Mouse (Mus musculus) adrenal gland, adult 18-20 months (tissue): ENCODE measurements around the gene Prl7c1. TPM values are rescaled to one million over a fixed set of nuclear protein-coding genes. Genes with fewer than 3 reads are reported as not detected.
"Not testable (repeated sequence)": the region's sequence is repeated elsewhere in the genome, so short reads cannot be mapped to it uniquely, and the experiment has no call there.

Source experiments
- DNase-seq, 2 experiments: peaks; one replicate each; pipeline ENCODE4 v3.0.0; 2021 to 2022; ENCODE audit warnings: low spot score in 2 of 2
- long read RNA-seq, 2 experiments: library from polyadenylated mRNA; stranded (forward); transcript quantifications; one replicate each; pipeline ENCODE4 v2.0.0; 2021
- total RNA-seq, 2 experiments: library from RNA; stranded (reverse); gene quantifications; 1 replicate in 1 of 2; 2 replicates in 1 of 2; pipeline ENCODE4 v1.2.3; 2021

The Prl7c1 gene
- not detected for total RNA-seq
- long read RNA-seq, experiment 1: 0 reads
- long read RNA-seq, experiment 2: 0 reads

GRCm38 (mm10) chr13:27780704-27781103, at the start of gene Prl7c1:
Prl7c1 (minus strand) TSS chr13:27780804.
- DNase-seq: not testable (repeated sequence)

- DNase-seq: no peak
Measured at GRCm38 (mm10) chr13:27802765-27803164, 22.2 kb upstream of the Prl7c1 start.

- DNase-seq: no peak
Measured at GRCm38 (mm10) chr13:27801354-27801753, 20.8 kb upstream of the Prl7c1 start, which contains the start of gene Prl2a1. Prl2a1 (plus strand) TSS chr13:27801654.

GRCm38 (mm10) chr13:27799303-27799702, 18.7 kb upstream of the Prl7c1 start:
- DNase-seq: no peak

- DNase-seq: no peak
Measured at GRCm38 (mm10) chr13:27734512-27735186, 46.0 kb downstream of the Prl7c1 start.

- DNase-seq: not testable (repeated sequence)
Measured at GRCm38 (mm10) chr13:27730286-27730959, 50.2 kb downstream of the Prl7c1 start.

GRCm38 (mm10) chr13:27725057-27725456, 55.5 kb downstream of the Prl7c1 start:
- not testable (repeated sequence) for DNase-seq

Other genes starting within 250 kb of the Prl7c1 start
- gene Prl8a9, start 216.2 kb downstream of the Prl7c1 start, total RNA-seq: not detected
- gene Prl8a1, start 198.6 kb downstream of the Prl7c1 start, total RNA-seq: not detected
- gene Prl7b1, start 170.2 kb downstream of the Prl7c1 start, total RNA-seq: not detected
- gene Prl7a1, start 138.3 kb downstream of the Prl7c1 start, total RNA-seq: not detected
- gene Prl7a2, start 112.8 kb downstream of the Prl7c1 start, total RNA-seq: not detected
- not detected for gene Prl7d1, start 64.1 kb downstream of the Prl7c1 start, total RNA-seq
- gene Prl2a1, start 20.9 kb upstream of the Prl7c1 start, total RNA-seq: not detected
- not detected for gene Prl2c1, start 68.5 kb upstream of the Prl7c1 start, total RNA-seq
- not detected for gene Prl4a1, start 235.4 kb upstream of the Prl7c1 start, total RNA-seq